Mouse (Mus musculus) forebrain, embryonic 12.5 days (tissue): Measurements from ENCODE around the gene Dnaja3. TPM values are rescaled to one million over a fixed set of nuclear protein-coding genes. Genes with fewer than 3 reads are reported as not detected.

Experiments used
- ATAC-seq: fragments of 200-750 bp; cut with Nextera tagmentation; 2 replicates; pipeline ENCODE4 v1.8.0; 2017; ENCODE audit warnings: moderate TSS enrichment; ENCODE audit not compliant: low FRiP score
- H3K27ac ChIP-seq: fragments of 300-500 bp; sonication (generic); 2 replicates; pipeline ENCODE4 v1.5.1; 2016; ENCODE audit warnings: mild to moderate bottlenecking
- H3K27me3 ChIP-seq: fragments of 300-500 bp; sonication (generic); 2 replicates; pipeline ENCODE4 v1.6.1; 2016; ENCODE audit warnings: mild to moderate bottlenecking
- H3K36me3 ChIP-seq: fragments of 300-500 bp; sonication (generic); replicated peaks from 2 replicates; pipeline ENCODE4 v1.6.1; 2016; ENCODE audit warnings: mild to moderate bottlenecking
- H3K4me1 ChIP-seq: fragments of 300-500 bp; sonication (generic); 2 replicates; pipeline ENCODE4 v1.6.1; 2016
- H3K4me2 ChIP-seq: fragments of 300-500 bp; sonication (generic); 2 replicates; pipeline ENCODE4 v1.6.1; 2016; ENCODE audit warnings: mild to moderate bottlenecking, moderate library complexity
- H3K4me3 ChIP-seq: fragments of 300-500 bp; sonication (generic); replicated peaks from 2 replicates; pipeline ENCODE4 v1.5.1; 2016; ENCODE audit warnings: mild to moderate bottlenecking
- H3K9ac ChIP-seq: fragments of 300-500 bp; sonication (generic); 2 replicates; pipeline ENCODE4 v1.6.1; 2016; ENCODE audit warnings: mild to moderate bottlenecking
- H3K9me3 ChIP-seq: fragments of 300-500 bp; sonication (generic); 2 replicates; pipeline ENCODE4 v1.6.1; 2016
- WGBS: fragments of 180-500 bp; shearing (Covaris S2); methylation state at CpG from one replicate; pipeline ENCODE4 v1.1.7; 2016; 5-methylcytosine and 5-hydroxymethylcytosine counted together
- polyA plus RNA-seq: library from polyadenylated mRNA; unstranded; fragments of >200 nt; fragmentation: Nextera tagmentation; extraction: Ambion mirVana; gene quantifications from 2 replicates; pipeline ENCODE4 v1.2.1, GENCODE M21; 2016

Dnaja3 gene
- 51.4 and 58.0 TPM in 2 replicates for polyA plus RNA-seq

GRCm38 (mm10) chr16:4639831-4640237 is at the start of gene Dnaja3, which contains the start of gene Vasn:
Gene Dnaja3, plus strand, starts transcription at chr16:4639989.
Gene Vasn, plus strand, starts transcription at chr16:4639941.
- ATAC-seq, result peak; percentile 95
- Histone ChIP-seq H3K27me3 (0 out of 2 replicates have a peak, but pooled peaks cover 8% of the 10 kb centered on the region), H3K27ac (peak within 1 kb of the TSS; percentile 19; the same call in 1 of the 2 replicates), H3K4me1 (peaks cover 45% of the 10 kb centered on the region), H3K9me3 (no peaks in the 10 kb centered on the region), H3K4me2 (peak within 1 kb of the TSS; percentile 93), H3K36me3 (no peaks in the 10 kb centered on the region), H3K9ac (peak within 1 kb of the TSS; percentile 70), H3K4me3 (peak within 1 kb of the TSS; percentile 54)
- 1% methylated on average over 22 of the region's 22 CpGs for WGBS

DNA sequence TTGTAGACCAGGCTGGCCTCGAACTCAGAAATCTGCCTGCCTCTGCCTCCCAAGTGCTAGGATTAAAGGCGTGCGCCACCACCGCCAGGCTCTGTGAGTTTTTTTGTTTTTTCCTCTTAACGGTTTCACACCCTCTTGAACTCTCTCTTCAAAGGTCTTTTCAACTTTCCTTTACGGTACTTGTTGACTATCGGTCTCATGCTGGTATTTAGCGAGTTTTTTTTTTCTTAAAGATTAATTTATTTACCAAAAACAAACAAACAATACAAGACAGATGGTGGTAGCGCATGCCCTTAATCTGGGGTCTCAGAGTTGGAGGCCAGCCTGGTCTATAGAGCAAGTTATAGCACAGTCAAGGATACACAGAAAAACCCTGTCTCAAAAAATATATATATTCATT is 49.6 kb upstream of the Dnaja3 start:
- ATAC-seq, result no peak
- Histone ChIP-seq H3K27ac (no peak overlapping the region), H3K27me3 (no peaks in the 10 kb centered on the region), H3K9ac (no peak overlapping the region), H3K9me3 (no peaks in the 10 kb centered on the region), H3K4me2 (no peak overlapping the region), H3K36me3 (peaks cover 6% of the 10 kb centered on the region; the same call in 1 of the 2 replicates), H3K4me3 (no peak overlapping the region), H3K4me1 (peaks cover 37% of the 10 kb centered on the region)
- WGBS, result 98% methylated on average over 9 of the region's 9 CpGs

DNA sequence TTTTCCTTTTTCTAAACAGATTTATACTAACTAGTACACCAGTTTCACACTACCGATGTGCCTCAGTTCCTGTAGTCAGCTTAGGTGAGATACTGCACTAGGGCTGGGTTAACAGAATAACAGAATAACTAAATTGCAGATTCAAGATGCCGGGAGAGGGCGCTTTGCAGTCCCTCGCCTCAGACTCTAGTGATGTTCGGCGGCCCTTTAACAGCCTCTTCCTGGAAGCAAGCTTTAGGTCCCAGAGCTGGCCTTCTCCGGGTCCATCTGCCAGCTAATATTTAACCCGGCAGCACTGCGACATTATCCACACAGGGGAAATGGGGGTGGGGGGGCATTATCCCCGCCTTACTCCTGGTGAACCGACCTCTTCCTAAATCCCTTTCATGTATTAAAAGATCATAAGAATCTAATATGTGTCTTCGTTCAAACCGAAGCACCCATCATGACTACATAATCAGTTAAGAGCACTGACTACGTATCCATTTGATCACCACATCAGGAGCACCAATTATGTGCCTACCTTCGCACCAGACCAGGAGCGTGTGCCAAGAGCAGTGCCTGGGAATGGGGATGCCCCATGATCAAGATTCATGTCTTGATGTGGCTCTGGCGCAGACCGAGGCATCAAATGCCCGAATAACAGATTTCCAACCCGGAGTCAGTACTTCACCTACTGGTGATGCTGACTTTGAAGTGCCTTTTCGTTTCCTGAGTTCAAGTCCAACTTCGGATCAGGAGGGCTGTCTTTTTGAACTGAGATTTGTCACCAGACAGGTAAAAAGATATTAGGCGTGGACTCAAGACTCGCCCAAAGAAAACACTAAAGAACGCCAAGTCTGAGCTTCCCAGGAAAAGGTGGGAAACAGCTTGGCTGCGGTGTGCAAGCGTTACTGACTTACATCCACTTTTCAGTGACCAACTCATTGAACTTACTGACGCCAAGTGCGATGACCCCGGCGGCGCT is 46.6 kb upstream of the Dnaja3 start:
- Histone ChIP-seq H3K27me3 (no peaks in the 10 kb centered on the region), H3K4me3 (peak overlapping the region; percentile 90), H3K4me2 (peak overlapping the region; percentile 93), H3K27ac (peak overlapping the region; percentile 97), H3K9ac (peak overlapping the region; percentile 92; the same call in 1 of the 2 replicates), H3K36me3 (peaks cover 6% of the 10 kb centered on the region; the same call in 1 of the 2 replicates), H3K4me1 (peaks cover 49% of the 10 kb centered on the region), H3K9me3 (no peaks in the 10 kb centered on the region)
- WGBS, result 15% methylated on average over 32 of the region's 32 CpGs
- no peak for ATAC-seq

DNA sequence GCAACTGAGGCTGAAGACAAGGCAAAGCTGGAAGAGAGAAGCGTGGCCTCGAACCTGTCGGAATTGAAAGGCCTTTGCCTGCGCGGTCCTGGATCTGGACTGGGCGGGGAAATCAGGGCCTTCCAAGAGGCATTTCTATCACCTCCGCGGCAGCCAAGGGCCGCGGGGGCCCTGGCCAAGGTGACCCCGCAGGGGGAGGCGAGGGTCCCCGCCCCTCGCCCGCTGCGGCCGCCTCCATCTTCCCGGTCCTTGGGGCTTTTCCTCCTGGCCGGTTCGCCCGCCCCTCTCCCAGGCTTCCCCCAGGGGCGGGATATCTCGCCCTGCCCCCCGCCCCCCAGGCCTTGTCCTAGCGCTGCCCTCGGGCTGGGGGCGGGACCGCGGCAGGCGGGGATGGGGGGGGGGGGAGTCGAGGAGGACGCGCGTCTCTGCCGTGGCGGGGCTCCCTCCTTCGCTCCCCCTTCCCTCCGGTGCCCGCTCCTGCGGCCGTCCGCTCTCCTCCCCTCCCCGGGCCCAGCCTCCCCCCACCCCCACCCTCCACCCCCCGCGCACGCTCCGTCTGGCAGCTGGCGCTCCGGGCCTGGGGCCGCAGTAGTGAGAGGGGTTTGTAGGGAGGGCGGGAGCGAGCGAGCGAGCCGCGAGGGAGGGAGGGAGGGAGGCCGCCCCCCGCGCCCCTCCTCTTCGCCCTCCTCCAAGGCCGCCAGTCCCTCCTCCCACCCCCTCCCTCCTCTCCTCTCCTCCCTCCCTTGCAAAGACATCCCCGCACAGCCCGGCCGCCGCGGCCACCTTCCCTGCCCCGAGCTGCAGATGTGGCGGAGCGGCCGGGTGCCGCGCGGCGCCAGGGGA is 45.6 kb upstream of the Dnaja3 start, which contains the start of gene Glis2:
Gene Glis2 (plus strand): TSS at position 743 of the 843 bp plus-strand sequence.
- WGBS, result under 1% methylated on average over 36 of the region's 74 CpGs
- peaks cover 6% of the 10 kb centered on the region; the same call in 1 of the 2 replicates for H3K36me3 ChIP-seq
- no peaks in the 10 kb centered on the region for H3K27me3 ChIP-seq
- H3K4me2 ChIP-seq, result peak within 1 kb of the TSS; percentile 93
- H3K9ac ChIP-seq, result peak within 1 kb of the TSS; percentile 92
- H3K9me3 ChIP-seq, result no peaks in the 10 kb centered on the region
- ATAC-seq, result peak; percentile 88
- peak within 1 kb of the TSS; percentile 90 for H3K4me3 ChIP-seq
- peak within 1 kb of the TSS; percentile 97 for H3K27ac ChIP-seq
- peaks cover 59% of the 10 kb centered on the region for H3K4me1 ChIP-seq

- Histone ChIP-seq H3K36me3 (peaks cover 6% of the 10 kb centered on the region; the same call in 1 of the 2 replicates), H3K4me1 (peaks cover 67% of the 10 kb centered on the region), H3K4me3 (peak overlapping the region; percentile 90), H3K27me3 (no peaks in the 10 kb centered on the region), H3K4me2 (peak overlapping the region; percentile 93), H3K27ac (peak overlapping the region; percentile 97), H3K9me3 (no peaks in the 10 kb centered on the region), H3K9ac (peak overlapping the region; percentile 92)
- peak; percentile 64; the same call in 1 of the 2 replicates for ATAC-seq
- under 1% methylated on average over 48 of the region's 52 CpGs for WGBS
Measured at GRCm38 (mm10) chr16:4594814-4595526, 44.8 kb upstream of the Dnaja3 start.

DNA sequence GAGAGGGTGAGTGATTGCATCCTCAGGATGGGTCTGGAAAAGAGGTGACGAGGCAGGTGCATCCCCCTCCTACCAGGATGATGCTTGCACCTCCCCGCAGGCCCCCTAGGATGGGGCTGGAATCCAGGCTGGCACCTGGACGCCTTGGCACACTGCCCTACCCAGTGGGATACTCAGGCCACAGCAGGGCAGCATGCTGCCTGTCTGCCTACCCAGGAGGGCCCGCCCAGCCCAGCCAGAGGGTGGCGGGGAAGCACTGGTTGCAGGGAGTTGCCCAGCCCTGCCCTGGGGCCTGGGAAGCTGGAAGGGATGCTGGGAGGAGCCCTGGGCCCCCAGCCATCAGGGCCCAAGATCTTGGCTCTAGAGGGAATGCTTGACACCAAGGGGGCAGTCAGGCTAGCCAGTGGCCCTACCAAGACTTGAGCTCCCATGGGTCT is 44.2 kb upstream of the Dnaja3 start:
- H3K27me3 ChIP-seq, result no peaks in the 10 kb centered on the region

GRCm38 (mm10) chr16:4596141-4596728 is 43.6 kb upstream of the Dnaja3 start:
- 0% methylated on average over 3 of the region's 3 CpGs for WGBS
- Histone ChIP-seq H3K36me3 (no peaks in the 10 kb centered on the region), H3K9ac (peak overlapping the region; percentile 92), H3K4me3 (peak overlapping the region; percentile 90), H3K27ac (peak overlapping the region; percentile 97), H3K9me3 (no peaks in the 10 kb centered on the region), H3K4me1 (peaks cover 79% of the 10 kb centered on the region), H3K27me3 (no peaks in the 10 kb centered on the region), H3K4me2 (peak overlapping the region; percentile 93)
- peak; percentile 7; the same call in 1 of the 2 replicates for ATAC-seq

More for the DNA sequence above, 44.2 kb upstream of the Dnaja3 start:
- H3K4me2 ChIP-seq, result peak overlapping the region; percentile 93
- ATAC-seq, result peak; percentile 21; the same call in 1 of the 2 replicates
- peaks cover 3% of the 10 kb centered on the region; the same call in 1 of the 2 replicates for H3K36me3 ChIP-seq
- peaks cover 73% of the 10 kb centered on the region for H3K4me1 ChIP-seq
- no peaks in the 10 kb centered on the region for H3K9me3 ChIP-seq
- peak overlapping the region; percentile 90 for H3K4me3 ChIP-seq
- H3K27ac ChIP-seq, result peak overlapping the region; percentile 97
- peak overlapping the region; percentile 92 for H3K9ac ChIP-seq
- 2% methylated on average over 5 of the region's 5 CpGs for WGBS

GRCm38 (mm10) chr16:4596836-4597235 is 43.0 kb upstream of the Dnaja3 start:
- Histone ChIP-seq H3K36me3 (no peaks in the 10 kb centered on the region), H3K4me2 (peak overlapping the region; percentile 93), H3K27me3 (no peaks in the 10 kb centered on the region), H3K27ac (peak overlapping the region; percentile 97; the same call in 1 of the 2 replicates), H3K4me3 (peak overlapping the region; percentile 90), H3K9me3 (no peaks in the 10 kb centered on the region), H3K9ac (peak overlapping the region; percentile 21; the same call in 1 of the 2 replicates), H3K4me1 (peaks cover 82% of the 10 kb centered on the region)
- 31% methylated on average over 2 of the region's 2 CpGs for WGBS
- ATAC-seq, result no peak

GRCm38 (mm10) chr16:4597296-4597695 is 42.5 kb upstream of the Dnaja3 start:
- Histone ChIP-seq H3K27me3 (no peaks in the 10 kb centered on the region), H3K4me1 (peaks cover 87% of the 10 kb centered on the region), H3K36me3 (no peaks in the 10 kb centered on the region), H3K9me3 (no peaks in the 10 kb centered on the region), H3K9ac (peak overlapping the region; percentile 21; the same call in 1 of the 2 replicates), H3K27ac (peak overlapping the region; percentile 63; the same call in 1 of the 2 replicates), H3K4me3 (no peak overlapping the region), H3K4me2 (peak overlapping the region; percentile 93)
- ATAC-seq, result no peak
- 56% methylated on average over 7 of the region's 7 CpGs for WGBS

DNA sequence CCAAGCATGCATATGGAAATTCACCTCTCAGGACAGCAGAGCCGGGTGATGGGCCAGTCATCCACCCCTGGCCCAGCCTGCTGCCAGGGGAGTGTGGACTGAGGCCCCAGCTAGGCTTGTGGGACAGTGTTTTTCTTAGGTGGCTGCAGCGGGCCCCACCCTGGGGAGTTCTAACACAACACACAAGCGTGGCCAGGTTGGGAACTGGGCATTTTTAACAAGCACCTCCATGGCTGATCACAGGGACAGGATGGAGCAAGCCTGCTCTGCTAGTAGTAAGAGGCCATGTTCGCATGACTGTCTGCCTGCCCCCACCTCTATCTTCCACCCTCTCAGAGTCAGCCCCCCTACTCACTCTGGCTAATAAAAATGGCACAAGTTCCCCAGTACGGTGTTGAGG is 41.7 kb upstream of the Dnaja3 start:
- H3K4me2 ChIP-seq, result peak overlapping the region; percentile 93
- no peaks in the 10 kb centered on the region for H3K9me3 ChIP-seq
- H3K9ac ChIP-seq, result 0 out of 2 replicates have a peak overlapping the region, but pooled peaks have one; percentile 21
- no peaks in the 10 kb centered on the region for H3K27me3 ChIP-seq
- peak overlapping the region; percentile 63; the same call in 1 of the 2 replicates for H3K27ac ChIP-seq
- no peak for ATAC-seq
- no peaks in the 10 kb centered on the region for H3K36me3 ChIP-seq
- no peak overlapping the region for H3K4me3 ChIP-seq
- WGBS, result 80% methylated on average over 5 of the region's 5 CpGs
- H3K4me1 ChIP-seq, result peaks cover 87% of the 10 kb centered on the region
